Mouse (Mus musculus): Measurements from ENCODE around the gene Dpm3. TPM values are rescaled to one million over a fixed set of nuclear protein-coding genes. Genes with fewer than 3 reads are reported as not detected.

Dpm3 gene
- total RNA-seq, 1 experiment from 2014 or later: 25.7 TPM

GRCm38 (mm10) chr3:89315195-89315929 is 56.2 kb downstream of the Dpm3 start:
- ATAC-seq (ENCODE audit: extremely low read depth, insufficient number of reproducible peaks, low FRiP score, poor library complexity, severe bottlenecking): peak; percentile 37; the same call in 1 of the 2 replicates

- ATAC-seq (ENCODE audit: extremely low read depth, insufficient number of reproducible peaks, low FRiP score, poor library complexity, severe bottlenecking): no peak
These were observed 57.0 kb downstream of the Dpm3 start for GRCm38 (mm10) chr3:89315930-89316831.

Other genes starting within 250 kb of the Dpm3 start
- gene Rusc1, start 166.0 kb upstream of the Dpm3 start, total RNA-seq (2017): 29.6 and 30.8 TPM in 2 replicates
- gene Gm43738, start 158.3 kb upstream of the Dpm3 start, total RNA-seq (2017): not detected in 2 replicates
- 20.7 and 26.5 TPM in 2 replicates for gene Fdps, start 157.4 kb upstream of the Dpm3 start, total RNA-seq (2017)
- not detected in 2 replicates for gene Pklr, start 123.2 kb upstream of the Dpm3 start, total RNA-seq (2017)
- 0.25 and 0.47 TPM in 2 replicates for gene Hcn3, start 99.2 kb upstream of the Dpm3 start, total RNA-seq (2017)
- 159 and 180 TPM in 2 replicates for gene Clk2, start 94.6 kb upstream of the Dpm3 start, total RNA-seq (2017)
- 58.2 and 64.2 TPM in 2 replicates for gene Scamp3, start 81.9 kb upstream of the Dpm3 start, total RNA-seq (2017)
- gene Fam189b, start 76.2 kb upstream of the Dpm3 start, total RNA-seq (2017): 7.7 and 8.2 TPM in 2 replicates
- gene Gba, start 56.4 kb upstream of the Dpm3 start, total RNA-seq (2017): 73.5 and 76.0 TPM in 2 replicates
- gene Thbs3, start 44.2 kb upstream of the Dpm3 start, total RNA-seq (2017): 2.0 and 5.8 TPM in 2 replicates
- gene Mtx1, start 32.3 kb upstream of the Dpm3 start, total RNA-seq (2017): 65.6 and 83.4 TPM in 2 replicates
- gene Muc1, start 30.3 kb upstream of the Dpm3 start, total RNA-seq (2017): 4.5 and 7.1 TPM in 2 replicates
- gene Krtcap2, start 13.4 kb upstream of the Dpm3 start, total RNA-seq (2017): 52.2 and 53.9 TPM in 2 replicates
- gene Trim46, start 13.0 kb upstream of the Dpm3 start, total RNA-seq (2017): 2.2 and 2.3 TPM in 2 replicates
- gene Slc50a1, start 11.2 kb downstream of the Dpm3 start, total RNA-seq (2017): 99.3 and 112 TPM in 2 replicates
- 1.3 TPM in 1 of 2 replicates, not detected in the other for gene Efna1, start 21.8 kb downstream of the Dpm3 start, total RNA-seq (2017)
- gene Efna3, start 63.6 kb downstream of the Dpm3 start, total RNA-seq (2017): not detected in 2 replicates
- not detected in 2 replicates for gene Efna4, start 78.7 kb downstream of the Dpm3 start, total RNA-seq (2017)
- 28.9 and 55.5 TPM in 2 replicates for gene Adam15, start 90.6 kb downstream of the Dpm3 start, total RNA-seq (2017)
- not detected in 2 replicates for gene Dcst2, start 102.6 kb downstream of the Dpm3 start, total RNA-seq (2017)
- not detected in 2 replicates for gene Dcst1, start 105.9 kb downstream of the Dpm3 start, total RNA-seq (2017)
- gene Zbtb7b, start 135.4 kb downstream of the Dpm3 start, total RNA-seq (2017): 90.9 and 120 TPM in 2 replicates
- gene Lenep, start 143.4 kb downstream of the Dpm3 start, total RNA-seq (2017): 2.2 and 5.7 TPM in 2 replicates
- 21.1 and 25.6 TPM in 2 replicates for gene Flad1, start 152.5 kb downstream of the Dpm3 start, total RNA-seq (2017)
- 1.6 and 2.4 TPM in 2 replicates for gene Cks1b, start 159.0 kb downstream of the Dpm3 start, total RNA-seq (2017)
- 51.4 and 58.1 TPM in 2 replicates for gene Shc1, start 159.1 kb downstream of the Dpm3 start, total RNA-seq (2017)
- gene Pygo2, start 170.9 kb downstream of the Dpm3 start, total RNA-seq (2017): 35.8 and 41.4 TPM in 2 replicates
- gene Pbxip1, start 177.3 kb downstream of the Dpm3 start, total RNA-seq (2017): 196 TPM in 2 replicates
- gene Pmvk, start 195.2 kb downstream of the Dpm3 start, total RNA-seq (2017): 22.3 and 24.7 TPM in 2 replicates